Mouse (Mus musculus): ENCODE measurements around the gene Spns2. TPM values are rescaled to one million over a fixed set of nuclear protein-coding genes. Genes with fewer than 3 reads are reported as not detected.

The Spns2 gene
- polyA plus RNA-seq, 2 experiments, result 6.3 to 15.9 TPM

DNA sequence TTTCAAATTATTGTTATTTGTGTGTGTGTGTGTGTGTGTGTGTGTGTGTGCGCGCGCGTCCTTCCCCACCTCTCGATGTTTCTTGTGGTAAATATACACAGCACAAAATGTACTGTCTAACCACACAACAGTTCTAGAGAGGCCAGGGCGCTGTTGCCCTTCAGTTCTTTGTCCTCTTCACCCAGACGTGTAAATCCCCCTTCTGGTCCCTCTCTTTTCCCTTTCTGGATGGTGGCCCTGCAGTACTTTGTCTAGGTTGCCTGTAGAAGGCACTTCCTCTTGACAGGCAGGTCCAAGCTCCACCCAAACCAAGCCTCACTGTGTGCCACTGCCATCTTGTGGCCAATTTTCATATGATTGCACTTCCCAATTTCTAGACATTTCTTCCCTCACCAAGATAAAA, 60.4 kb downstream of the Spns2 start:
- no peak overlapping the region for H3K27ac ChIP-seq (replicated peaks; ENCODE audit: low read depth, low read length)
- H3K9me3 ChIP-seq (ENCODE audit: control insufficient read depth, low read length), result no peaks in the 10 kb centered on the region
- H3K27me3 ChIP-seq (ENCODE audit: control insufficient read depth, insufficient read depth, low read length), result no peaks in the 10 kb centered on the region
- no peak for TF ChIP-seq POLR2A (IDR thresholded peaks at IDR 0.05; ENCODE audit: borderline replicate concordance, extremely low read depth, insufficient read depth, insufficient read length)
- H3K4me2 ChIP-seq (replicated peaks; ENCODE audit: low read depth, low read length, severe bottlenecking), result no peak overlapping the region
- H3K36me3 ChIP-seq (ENCODE audit: control insufficient read depth, insufficient read depth, low read length), result no peaks in the 10 kb centered on the region
- DNase-seq (ENCODE audit: low spot score), result peak; percentile 70
- peak; percentile 72 for ATAC-seq (ENCODE audit: low FRiP score, low read depth)
- no peak overlapping the region for H3K4me3 ChIP-seq (replicated peaks; ENCODE audit: low read length)
- H3K4me1 ChIP-seq (ENCODE audit: control insufficient read depth, insufficient read depth, low read length), result no peaks in the 10 kb centered on the region
- no peak overlapping the region for H3K9ac ChIP-seq (ENCODE audit: low read depth, low read length, severe bottlenecking)
- 50% methylated on average over 7 of the region's 7 CpGs for WGBS

DNA sequence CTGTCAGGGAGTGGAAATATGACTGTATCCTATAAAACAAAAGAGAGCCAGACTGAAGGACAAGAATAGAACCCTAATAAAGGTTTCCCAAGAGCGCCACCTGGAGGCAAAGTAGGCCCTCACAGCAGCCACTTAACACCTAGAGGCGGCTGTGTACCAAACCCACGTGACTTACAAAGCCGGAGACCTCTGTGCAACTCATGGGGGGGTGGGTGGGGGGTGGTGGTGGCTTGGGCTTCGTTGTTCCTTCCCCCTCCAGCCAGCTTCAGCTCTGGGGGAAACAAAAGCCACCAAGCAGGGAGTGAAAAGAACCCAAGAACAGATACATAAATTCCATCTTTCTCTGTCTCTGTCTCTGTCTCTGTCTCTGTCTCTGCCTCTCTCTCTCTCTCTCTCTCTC, 61.0 kb downstream of the Spns2 start:
- Histone ChIP-seq H3K36me3 (ENCODE audit: control insufficient read depth, insufficient read depth, low read length) (no peaks in the 10 kb centered on the region), H3K4me2 (replicated peaks; ENCODE audit: low read depth, low read length, severe bottlenecking) (no peak overlapping the region), H3K4me1 (ENCODE audit: control insufficient read depth, insufficient read depth, low read length) (no peaks in the 10 kb centered on the region), H3K27me3 (ENCODE audit: control insufficient read depth, insufficient read depth, low read length) (no peaks in the 10 kb centered on the region), H3K9me3 (ENCODE audit: control insufficient read depth, low read length) (no peaks in the 10 kb centered on the region), H3K27ac (replicated peaks; ENCODE audit: low read depth, low read length) (no peak overlapping the region), H3K9ac (ENCODE audit: low read depth, low read length, severe bottlenecking) (no peak overlapping the region), H3K4me3 (replicated peaks; ENCODE audit: low read length) (no peak overlapping the region)
- no peak for ATAC-seq (ENCODE audit: low FRiP score, low read depth)
- no peak for TF ChIP-seq POLR2A (IDR thresholded peaks at IDR 0.05; ENCODE audit: borderline replicate concordance, extremely low read depth, insufficient read depth, insufficient read length)
- 3% methylated on average over 5 of the region's 5 CpGs for WGBS
- peak; percentile 87 for DNase-seq (ENCODE audit: low spot score)

DNA sequence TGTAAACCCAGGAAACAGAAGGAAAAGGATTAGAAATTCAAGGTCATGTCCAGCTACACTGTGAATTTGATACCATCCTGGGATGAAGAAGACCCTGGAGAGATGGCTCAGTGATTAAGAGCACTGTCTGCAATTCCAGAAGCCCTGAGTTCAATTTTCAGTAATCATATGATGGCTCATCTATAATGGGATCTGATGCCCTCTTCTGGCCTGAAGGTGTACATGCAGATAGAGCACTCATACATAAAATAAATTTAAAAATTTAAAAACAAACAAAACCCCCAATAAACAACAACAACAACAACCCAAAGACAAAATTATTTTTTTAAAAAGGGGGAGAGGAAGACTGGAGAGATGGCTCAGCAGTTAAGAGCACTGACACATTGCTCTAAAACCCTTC, 62.8 kb downstream of the Spns2 start:
- H3K27ac ChIP-seq (replicated peaks; ENCODE audit: low read depth, low read length), result no peak overlapping the region
- no peak for ATAC-seq (ENCODE audit: low FRiP score, low read depth)
- TF ChIP-seq POLR2A (IDR thresholded peaks at IDR 0.05; ENCODE audit: borderline replicate concordance, extremely low read depth, insufficient read depth, insufficient read length), result no peak

GRCm38 (mm10) chr11:72425201-72425600, 64.5 kb downstream of the Spns2 start:
- Histone ChIP-seq H3K4me1 (ENCODE audit: control insufficient read depth, insufficient read depth, low read length) (no peaks in the 10 kb centered on the region), H3K4me2 (replicated peaks; ENCODE audit: low read depth, low read length, severe bottlenecking) (no peak overlapping the region), H3K36me3 (ENCODE audit: control insufficient read depth, insufficient read depth, low read length) (no peaks in the 10 kb centered on the region), H3K4me3 (replicated peaks; ENCODE audit: low read length) (no peak overlapping the region), H3K27ac (replicated peaks; ENCODE audit: low read depth, low read length) (no peak overlapping the region), H3K9ac (ENCODE audit: low read depth, low read length, severe bottlenecking) (no peak overlapping the region), H3K27me3 (ENCODE audit: control insufficient read depth, insufficient read depth, low read length) (no peaks in the 10 kb centered on the region), H3K9me3 (ENCODE audit: control insufficient read depth, low read length) (no peaks in the 10 kb centered on the region)
- no peak for DNase-seq (ENCODE audit: low spot score)
- no peak for TF ChIP-seq POLR2A (IDR thresholded peaks at IDR 0.05; ENCODE audit: borderline replicate concordance, extremely low read depth, insufficient read depth, insufficient read length)
- ATAC-seq (ENCODE audit: low FRiP score, low read depth), result no peak

More for the DNA sequence above, 62.8 kb downstream of the Spns2 start:
- Histone ChIP-seq H3K9me3 (ENCODE audit: control insufficient read depth, low read length) (no peaks in the 10 kb centered on the region), H3K36me3 (ENCODE audit: control insufficient read depth, insufficient read depth, low read length) (no peaks in the 10 kb centered on the region), H3K27me3 (ENCODE audit: control insufficient read depth, insufficient read depth, low read length) (no peaks in the 10 kb centered on the region), H3K4me2 (replicated peaks; ENCODE audit: low read depth, low read length, severe bottlenecking) (no peak overlapping the region), H3K4me3 (replicated peaks; ENCODE audit: low read length) (no peak overlapping the region), H3K9ac (ENCODE audit: low read depth, low read length, severe bottlenecking) (no peak overlapping the region), H3K4me1 (ENCODE audit: control insufficient read depth, insufficient read depth, low read length) (no peaks in the 10 kb centered on the region)
- no peak for DNase-seq (ENCODE audit: low spot score)

- no peaks in the 10 kb centered on the region for H3K36me3 ChIP-seq (ENCODE audit: control insufficient read depth, insufficient read depth, low read length)
- no peak overlapping the region for H3K9ac ChIP-seq (ENCODE audit: low read depth, low read length, severe bottlenecking)
- DNase-seq (ENCODE audit: low spot score), result no peak
- no peak for TF ChIP-seq POLR2A (IDR thresholded peaks at IDR 0.05; ENCODE audit: borderline replicate concordance, extremely low read depth, insufficient read depth, insufficient read length)
- H3K4me3 ChIP-seq (replicated peaks; ENCODE audit: low read length), result no peak overlapping the region
- H3K27me3 ChIP-seq (ENCODE audit: control insufficient read depth, insufficient read depth, low read length), result no peaks in the 10 kb centered on the region
- H3K4me2 ChIP-seq (replicated peaks; ENCODE audit: low read depth, low read length, severe bottlenecking), result no peak overlapping the region
- H3K4me1 ChIP-seq (ENCODE audit: control insufficient read depth, insufficient read depth, low read length), result no peaks in the 10 kb centered on the region
- H3K27ac ChIP-seq (replicated peaks; ENCODE audit: low read depth, low read length), result no peak overlapping the region
- 79% methylated on average over 4 of the region's 4 CpGs for WGBS
- no peak for ATAC-seq (ENCODE audit: low FRiP score, low read depth)
- no peaks in the 10 kb centered on the region for H3K9me3 ChIP-seq (ENCODE audit: control insufficient read depth, low read length)
These were observed 66.0 kb downstream of the Spns2 start for GRCm38 (mm10) chr11:72423686-72424085.

All from limb, embryonic 14.5 days (tissue).